Mouse (Mus musculus) MEL (cell line): ENCODE results near the gene Gabbr2.

ENCODE experiments used
- EP300 ChIP-seq, 2 experiments: IDR thresholded peaks; 2 replicates each; pipeline ENCODE4 v1.6.1; 2011; ENCODE audit warnings: improper control_type of control experiment in 2 of 2, low read length in 2 of 2, low read depth in 1 of 2, mild to moderate bottlenecking in 1 of 2
- KAT2A ChIP-seq: conservative IDR thresholded peaks from 2 replicates; pipeline ENCODE4 v1.6.1; 2012; ENCODE audit warnings: low read depth, low read length, improper control_type of control experiment, inconsistent platforms
- MEF2A ChIP-seq: IDR thresholded peaks from 2 replicates; pipeline ENCODE4 v1.6.1; 2014; ENCODE audit warnings: low read depth, mild to moderate bottlenecking, inconsistent platforms, low read length, improper control_type of control experiment; ENCODE audit not compliant: poor library complexity, insufficient replicate concordance, severe bottlenecking; ENCODE audit errors: extremely low read depth
- MYC ChIP-seq: IDR thresholded peaks from 2 replicates; pipeline ENCODE4 v1.6.1; 2011; ENCODE audit warnings: low read depth, mild to moderate bottlenecking, low read length, improper control_type of control experiment, moderate library complexity
- NRF1 ChIP-seq: IDR thresholded peaks from 2 replicates; pipeline ENCODE4 v1.6.1; 2014; ENCODE audit warnings: low read depth, mild to moderate bottlenecking, inconsistent platforms, low read length, improper control_type of control experiment, moderate library complexity; ENCODE audit not compliant: poor library complexity, insufficient read depth, severe bottlenecking
- UBTF ChIP-seq: IDR thresholded peaks from 2 replicates; pipeline ENCODE4 v1.6.1; 2012; ENCODE audit warnings: low read depth, mild to moderate bottlenecking, inconsistent platforms, low read length, improper control_type of control experiment, moderate library complexity, borderline replicate concordance; ENCODE audit not compliant: insufficient read depth

- no peak for TF ChIP-seq NRF1
- TF ChIP-seq MYC = no peak
- TF ChIP-seq MEF2A = no peak
- TF ChIP-seq UBTF = no peak
- TF ChIP-seq KAT2A = no peak
- TF ChIP-seq EP300 (IDR thresholded peaks at IDR 0.05; ENCODE audit: low read depth in 1 of 2, low read length in 2 of 2) = no peak
Observed at GRCm38 (mm10) chr4:46991016-46991958, at the start of gene Gabbr2.
